Mouse (Mus musculus) left cerebral cortex, postnatal 10 days (tissue): ENCODE data around the gene Pde6b. TPM values are rescaled to one million over a fixed set of nuclear protein-coding genes. Genes with fewer than 3 reads are reported as not detected.

Experiments
- DNase-seq, 2 experiments: peaks; one replicate each; pipeline ENCODE4 v3.0.0; 2021 to 2022; ENCODE audit warnings: low spot score in 2 of 2, mixed read lengths in 1 of 2; ENCODE audit errors: extremely low spot score in 1 of 2
- intact Hi-C: fragments of 180-260 bp; cut with DNase I; formaldehyde crosslinking; loops from one replicate; pipeline ENCODE4 v1.15.1; 2025
- total RNA-seq, 2 experiments: library from RNA; stranded (reverse); gene quantifications; 2 replicates each; pipeline ENCODE4 v1.2.3; 2021

Pde6b gene
- not detected for total RNA-seq

DNA sequence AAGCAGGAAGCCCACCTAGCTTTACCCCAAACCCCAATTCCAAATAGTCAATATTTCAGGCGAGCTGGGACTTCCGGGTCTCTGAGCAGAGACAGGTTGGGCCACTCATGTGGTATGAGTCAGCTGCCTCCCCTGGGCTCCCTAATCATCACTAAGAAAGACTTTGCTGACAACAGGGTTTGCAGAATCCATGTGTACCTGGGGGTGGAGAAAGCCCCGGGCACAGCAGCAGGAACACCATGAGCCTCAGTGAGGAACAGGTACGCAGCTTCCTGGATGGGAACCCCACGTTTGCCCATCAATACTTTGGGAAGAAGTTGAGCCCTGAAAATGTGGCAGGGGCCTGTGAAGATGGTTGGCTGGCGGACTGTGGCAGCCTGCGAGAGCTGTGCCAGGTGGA lies at the start of gene Pde6b:
Gene Pde6b, plus strand, starts transcription at position 191 of the 400 bp plus-strand sequence.
- no peak for DNase-seq
- intact Hi-C loops, result no loop called here

DNA sequence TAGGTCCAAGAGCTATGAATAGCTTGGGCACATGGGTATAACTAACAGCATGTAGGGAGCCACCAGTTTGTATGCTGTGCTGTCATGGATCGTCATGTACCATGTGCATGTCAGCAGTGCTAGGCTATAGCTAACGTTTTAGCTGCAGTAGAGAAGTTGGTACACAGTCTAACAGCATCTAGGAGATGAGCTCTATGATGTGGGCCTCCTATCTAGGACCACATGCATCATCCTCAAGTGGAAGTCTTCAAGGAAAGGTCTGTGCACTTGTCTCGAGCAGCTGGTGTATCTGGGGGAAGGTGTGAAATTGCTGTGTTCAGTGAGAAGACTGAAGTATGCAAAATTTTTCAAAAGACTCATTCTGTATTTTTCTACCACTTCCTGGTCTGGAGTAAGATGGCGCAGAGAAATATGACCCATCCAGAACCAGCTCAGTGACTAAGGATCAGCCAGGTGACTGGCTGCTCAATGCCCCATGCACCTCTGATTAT lies 44.5 kb upstream of the Pde6b start:
- intact Hi-C loops, result no loop called here

DNA sequence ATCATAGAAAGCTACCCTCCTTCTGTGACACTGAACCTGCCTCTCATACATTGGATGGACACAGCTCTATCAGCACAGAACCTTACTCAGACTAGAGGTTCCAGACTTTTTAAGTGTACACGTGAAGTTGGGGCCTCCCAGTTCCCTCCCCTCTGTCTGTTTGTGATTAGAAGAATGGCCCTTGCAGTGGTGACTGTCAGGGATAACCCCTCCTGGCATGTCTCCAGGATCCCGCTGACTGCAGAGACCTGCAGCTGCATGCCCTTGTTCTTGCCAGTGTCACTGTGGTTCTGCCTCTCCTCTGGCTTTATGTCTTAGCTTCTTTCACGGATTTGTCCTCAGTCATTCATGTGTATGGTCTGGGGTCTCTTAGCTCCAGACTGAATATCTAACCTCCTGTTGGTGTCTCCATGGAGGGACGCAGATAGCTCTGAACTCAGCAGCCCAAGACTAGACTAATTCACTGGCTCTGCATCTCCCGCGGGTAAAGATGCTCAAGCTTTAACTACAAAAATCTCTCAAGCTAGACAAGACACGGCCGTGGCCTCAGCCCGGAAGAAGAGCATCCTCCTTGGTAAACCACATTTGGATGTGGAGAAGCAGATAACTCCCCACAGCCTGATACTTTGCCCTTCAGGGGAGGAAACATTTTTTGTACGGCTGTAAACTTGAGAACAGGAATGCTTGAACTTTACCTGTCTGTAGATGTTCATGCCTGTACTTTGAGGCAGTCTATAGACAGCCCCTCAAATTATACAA lies 42.7 kb upstream of the Pde6b start:
- DNase-seq, result no peak
- intact Hi-C loops, result no loop called here

More for the DNA sequence above, 44.5 kb upstream of the Pde6b start:
- no peak for DNase-seq

DNA sequence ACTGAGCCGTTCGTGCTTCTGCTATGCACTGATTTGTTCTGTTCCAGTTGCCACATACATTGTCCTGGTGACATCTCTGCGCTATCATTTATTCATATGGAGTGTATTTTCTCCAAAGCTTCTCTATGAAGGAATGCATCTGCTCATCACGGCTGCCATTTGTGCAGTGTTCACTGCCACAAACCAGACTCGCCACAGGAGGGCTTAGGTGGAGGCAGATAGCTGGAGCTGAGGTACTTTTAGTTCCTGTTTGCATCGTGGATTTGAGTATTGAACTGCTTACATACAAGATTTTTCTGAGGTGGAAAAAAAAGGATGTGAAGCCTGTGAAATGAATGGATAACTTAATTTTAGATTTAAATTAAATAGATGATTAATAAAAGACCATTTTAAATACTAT lies 40.3 kb upstream of the Pde6b start:
- DNase-seq, result no peak
- intact Hi-C loops, result no loop called here

DNA sequence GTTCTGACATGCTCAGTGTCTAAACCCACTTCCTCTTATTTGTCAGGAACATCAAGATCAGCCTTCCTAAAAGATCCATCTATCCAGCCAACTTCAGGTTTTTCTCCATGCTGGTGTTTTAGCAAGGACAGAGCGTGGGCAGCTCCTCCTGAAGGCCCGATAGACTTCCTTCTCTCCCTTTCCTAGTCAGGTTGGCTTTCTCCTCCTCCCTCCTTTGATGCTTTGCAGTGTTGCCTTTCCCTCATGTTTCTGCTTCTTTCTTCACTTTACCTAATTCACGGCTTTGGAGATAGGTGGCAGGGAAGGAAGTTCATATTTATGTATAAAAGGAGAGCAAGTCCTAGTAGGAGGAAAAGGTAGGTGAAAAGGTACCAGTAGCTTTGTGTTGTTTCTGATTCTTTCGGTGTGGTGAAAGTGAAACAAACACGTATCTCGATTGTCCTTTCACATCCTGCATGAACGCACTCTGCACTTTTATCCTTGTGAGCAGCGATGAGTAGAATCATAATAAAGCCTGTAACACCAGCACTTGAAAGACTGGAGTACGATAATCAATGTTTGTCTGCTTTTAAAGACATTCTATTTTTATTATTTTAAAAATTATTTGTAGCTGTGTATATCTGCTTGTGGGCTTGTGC lies 38.6 kb upstream of the Pde6b start:
- intact Hi-C loops, result no loop called here
- DNase-seq, result no peak

DNA sequence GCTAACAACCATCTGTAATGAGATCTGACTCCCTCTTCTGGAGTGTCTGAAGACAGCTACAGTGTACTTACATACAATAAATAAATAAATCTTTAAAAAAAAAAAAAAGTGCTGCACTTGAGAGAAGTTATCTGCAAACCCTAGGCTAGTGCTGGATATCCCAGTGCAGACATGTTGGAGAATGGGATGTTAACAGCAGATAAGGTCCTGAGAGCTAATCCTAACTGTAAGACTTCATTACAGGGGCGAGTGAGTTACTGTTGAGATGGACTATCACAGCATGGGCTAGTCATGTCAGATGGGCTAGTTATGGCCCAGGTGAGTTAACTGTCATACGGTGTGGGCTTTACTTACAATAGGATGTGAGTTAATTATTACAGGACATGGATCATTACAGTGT lies 34.1 kb upstream of the Pde6b start:
- DNase-seq, result no peak
- intact Hi-C loops, result no loop called here

DNA sequence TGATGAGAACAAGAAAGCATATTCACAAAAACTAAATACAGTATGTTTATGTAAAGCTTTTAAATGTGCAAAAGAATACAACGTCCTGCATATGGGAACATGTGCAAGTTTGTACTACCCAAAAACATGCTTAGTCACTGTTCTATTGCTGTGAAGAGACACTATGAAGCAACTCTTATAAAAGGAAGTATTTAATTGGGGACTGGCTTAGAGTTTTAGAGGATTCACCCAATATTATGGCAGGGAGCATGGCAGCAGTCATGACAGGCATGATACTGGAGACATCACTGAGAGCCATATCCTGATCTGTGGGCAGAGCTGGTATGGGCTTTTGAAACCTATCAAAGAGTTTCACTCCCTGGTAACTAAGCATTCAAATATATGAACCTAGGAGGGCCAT lies 30.3 kb upstream of the Pde6b start:
- intact Hi-C loops, result no loop called here
- no peak for DNase-seq

DNA sequence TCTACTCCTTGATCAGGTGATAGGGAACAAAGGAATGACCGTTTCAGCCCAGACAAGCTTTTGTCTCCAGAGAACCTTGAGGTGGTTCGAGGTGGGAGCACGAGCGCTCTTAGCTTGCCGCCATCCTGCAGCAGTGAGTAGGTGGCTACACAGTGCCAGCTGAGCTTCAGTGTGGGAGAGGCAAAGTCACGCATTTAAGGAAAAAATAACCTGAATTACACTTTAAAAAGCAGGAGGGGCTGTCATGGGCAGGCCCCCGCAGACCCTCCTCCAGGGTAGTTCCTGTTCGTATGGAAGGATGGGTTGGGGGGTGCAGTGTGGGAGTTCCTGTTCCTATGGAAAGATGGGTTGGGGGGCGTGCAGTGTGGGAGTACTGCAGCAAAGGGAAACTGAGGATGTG lies 28.7 kb upstream of the Pde6b start:
- no peak for DNase-seq
- intact Hi-C loops, result no loop called here

DNA sequence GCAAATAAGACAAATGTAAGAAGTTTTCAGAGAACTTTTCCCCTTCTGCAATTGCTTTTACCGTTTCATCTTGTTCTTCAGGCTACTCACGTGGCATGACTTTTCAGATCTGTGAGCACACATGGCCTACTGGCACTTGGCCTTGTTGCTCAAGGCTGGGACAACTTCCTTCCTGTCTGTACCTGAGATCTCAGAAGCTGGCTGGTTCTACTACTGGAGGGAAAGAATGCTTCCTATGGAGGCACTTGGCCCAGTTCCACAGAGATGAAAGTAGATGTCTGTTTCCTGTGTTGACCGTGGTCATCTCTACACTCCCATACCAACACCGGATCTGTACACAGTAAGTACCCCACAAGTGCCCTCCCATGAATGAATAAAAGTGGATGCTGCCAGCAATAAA lies 28.0 kb upstream of the Pde6b start:
- DNase-seq, result no peak
- intact Hi-C loops, result no loop called here

DNA sequence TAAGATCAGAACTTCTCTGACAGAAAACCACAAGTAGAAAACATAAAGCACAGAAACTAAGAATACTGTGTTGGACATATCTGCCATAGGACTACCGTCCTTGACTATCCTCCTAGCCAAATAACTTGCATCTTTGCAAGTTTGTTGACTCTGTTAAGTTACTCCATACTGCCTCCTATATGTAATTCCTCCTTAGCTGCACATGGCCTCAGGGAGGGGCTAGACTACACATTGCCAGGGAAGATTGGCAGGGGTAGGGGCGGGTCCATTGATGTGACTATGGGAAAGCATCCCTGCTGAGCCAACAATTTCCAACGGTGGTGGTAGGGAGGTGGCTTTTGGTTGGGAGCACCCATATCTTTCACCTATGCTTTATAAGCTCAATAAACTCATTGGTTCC lies 25.9 kb upstream of the Pde6b start:
- intact Hi-C loops, result no loop called here
- no peak for DNase-seq

DNA sequence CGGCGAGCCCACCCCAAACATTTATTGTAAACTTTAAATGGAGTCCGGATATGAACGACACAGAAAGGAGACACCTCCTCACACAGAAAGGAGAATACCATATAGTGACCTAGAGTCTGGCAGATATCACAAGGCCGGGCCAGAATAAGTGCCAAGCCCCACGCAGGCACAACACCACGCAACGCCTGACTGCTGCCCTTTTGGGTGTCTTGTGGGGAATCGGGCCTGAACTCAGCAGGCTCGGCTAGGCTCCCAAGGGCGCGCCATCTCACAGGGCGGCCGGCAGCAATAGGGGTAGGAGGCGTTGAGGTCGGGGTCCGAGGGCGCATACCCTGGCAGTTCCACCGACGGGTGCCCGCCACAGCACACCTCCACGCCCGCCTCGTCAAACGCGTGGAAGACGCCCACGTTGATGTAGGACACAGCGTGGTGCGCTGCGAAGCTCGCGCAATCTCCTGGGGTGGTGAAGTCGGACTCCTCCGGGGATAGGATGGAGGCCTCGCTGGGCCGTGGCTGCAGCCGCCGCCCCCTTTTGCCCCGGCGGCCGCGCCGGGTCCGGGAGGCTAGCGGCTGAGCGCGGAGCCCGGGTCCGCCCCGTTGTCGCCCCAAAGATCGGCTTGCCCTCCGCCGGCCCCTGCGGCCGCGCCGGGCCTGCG lies 21.7 kb upstream of the Pde6b start:
- intact Hi-C loops, result loop anchor here (5.0 kb wide), 2 partner anchors 66 to 96 kb away; partner anchors contain the start of genes Atp5k and Pcgf3
- peak in 1 of 2 experiments; percentile 48 for DNase-seq

DNA sequence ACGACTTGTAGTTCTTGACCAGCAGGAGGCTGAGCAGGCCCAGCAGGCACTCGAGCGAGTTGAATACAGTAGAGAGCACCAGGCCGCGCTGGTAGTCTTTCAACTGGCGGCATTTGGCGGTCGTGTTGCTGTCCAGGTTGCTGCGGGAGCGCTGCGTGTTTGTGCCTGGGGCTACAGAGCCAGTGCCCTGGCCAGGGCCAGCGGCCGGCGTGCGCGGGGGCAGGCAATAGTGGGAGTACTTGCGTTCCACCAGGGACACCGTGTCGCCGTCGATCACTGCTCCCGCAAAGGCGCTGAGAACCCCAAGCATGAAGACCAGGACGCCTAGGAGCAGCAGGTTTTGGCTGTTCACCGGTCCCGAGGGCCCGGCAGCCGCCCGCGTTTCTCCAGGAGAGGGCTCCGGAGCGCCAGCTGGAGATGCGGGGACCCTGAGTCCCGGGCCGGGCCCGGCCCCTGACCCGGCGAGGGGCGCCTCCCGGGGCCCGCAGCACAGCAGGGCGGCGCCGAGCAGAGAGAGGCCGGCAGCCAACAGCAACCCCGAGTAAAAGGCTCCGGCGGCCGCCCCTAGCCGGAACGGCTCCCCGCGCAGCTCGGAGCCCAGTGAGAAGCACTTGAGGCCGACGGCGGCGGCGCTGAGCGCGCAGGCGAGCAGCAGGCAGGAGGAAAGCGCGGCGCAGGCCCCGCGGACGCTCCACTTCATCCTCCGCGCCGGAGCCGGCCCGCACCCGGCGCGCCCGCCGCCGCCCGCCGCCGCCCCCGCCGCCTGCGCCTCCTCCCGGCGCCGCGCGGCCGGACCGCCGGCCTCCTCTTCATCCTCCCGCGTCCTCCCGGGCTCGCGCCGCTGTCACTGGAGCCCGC lies 21.0 kb upstream of the Pde6b start:
- intact Hi-C loops, result loop anchor here (5.0 kb wide), 2 partner anchors 65 to 95 kb away; partner anchors contain the start of genes Atp5k and Pcgf3

DNA sequence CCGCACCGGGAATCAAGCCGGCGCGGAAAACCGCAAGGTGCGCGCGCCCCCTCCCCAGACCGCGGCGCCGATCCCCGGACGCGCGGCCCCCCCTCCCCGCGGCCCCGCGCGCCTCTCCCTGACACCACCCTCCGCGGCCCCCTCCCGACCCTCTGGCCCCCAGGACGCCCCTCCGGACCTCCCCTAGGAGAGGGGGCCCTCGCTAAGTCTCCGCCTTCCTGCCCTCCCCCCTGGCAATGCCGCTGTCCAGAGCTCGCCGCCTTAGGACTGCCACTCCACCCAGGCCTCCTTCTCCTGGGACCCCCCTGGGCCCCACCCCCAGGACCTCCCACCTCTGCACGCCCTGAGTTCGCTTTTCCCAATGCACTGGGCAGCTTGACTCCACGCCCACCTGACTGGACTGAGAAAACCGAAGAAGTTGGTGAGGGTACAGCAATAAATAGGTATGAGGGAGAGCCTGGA lies 20.3 kb upstream of the Pde6b start, which contains the start of gene Gm42517:
Gene Gm42517, minus strand, starts transcription at position 52 of the 462 bp plus-strand sequence.
- intact Hi-C loops, result loop anchor here (5.0 kb wide), 2 partner anchors 64 to 94 kb away; partner anchors contain the start of genes Atp5k and Pcgf3
- peak in 1 of 2 experiments; percentile 67 for DNase-seq

More for the DNA sequence above, 21.0 kb upstream of the Pde6b start:
- DNase-seq, result peak in 1 of 2 experiments; percentile 61

DNA sequence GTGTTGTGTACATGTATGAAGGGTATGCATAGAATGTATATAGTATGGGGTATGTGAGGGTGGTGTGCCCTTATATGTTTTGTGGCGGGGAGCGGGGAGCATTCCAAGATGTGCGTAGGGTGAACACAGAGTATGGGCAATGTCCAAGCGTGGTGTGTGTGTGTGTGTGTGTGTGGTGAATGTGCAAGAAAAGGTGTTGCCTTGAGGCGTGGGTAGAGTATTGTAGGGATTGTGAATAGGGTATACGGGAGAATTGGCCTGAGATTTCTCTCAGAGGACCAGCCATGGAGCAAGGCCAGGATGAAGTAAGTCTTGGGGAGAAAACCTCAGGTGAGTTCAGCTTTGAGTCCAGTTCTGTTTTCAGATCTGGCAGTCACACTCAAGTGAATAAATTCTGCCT lies 19.7 kb upstream of the Pde6b start:
- intact Hi-C loops, result loop anchor here (5.0 kb wide), 2 partner anchors 64 to 94 kb away; partner anchors contain the start of genes Atp5k and Pcgf3
- DNase-seq, result no peak

DNA sequence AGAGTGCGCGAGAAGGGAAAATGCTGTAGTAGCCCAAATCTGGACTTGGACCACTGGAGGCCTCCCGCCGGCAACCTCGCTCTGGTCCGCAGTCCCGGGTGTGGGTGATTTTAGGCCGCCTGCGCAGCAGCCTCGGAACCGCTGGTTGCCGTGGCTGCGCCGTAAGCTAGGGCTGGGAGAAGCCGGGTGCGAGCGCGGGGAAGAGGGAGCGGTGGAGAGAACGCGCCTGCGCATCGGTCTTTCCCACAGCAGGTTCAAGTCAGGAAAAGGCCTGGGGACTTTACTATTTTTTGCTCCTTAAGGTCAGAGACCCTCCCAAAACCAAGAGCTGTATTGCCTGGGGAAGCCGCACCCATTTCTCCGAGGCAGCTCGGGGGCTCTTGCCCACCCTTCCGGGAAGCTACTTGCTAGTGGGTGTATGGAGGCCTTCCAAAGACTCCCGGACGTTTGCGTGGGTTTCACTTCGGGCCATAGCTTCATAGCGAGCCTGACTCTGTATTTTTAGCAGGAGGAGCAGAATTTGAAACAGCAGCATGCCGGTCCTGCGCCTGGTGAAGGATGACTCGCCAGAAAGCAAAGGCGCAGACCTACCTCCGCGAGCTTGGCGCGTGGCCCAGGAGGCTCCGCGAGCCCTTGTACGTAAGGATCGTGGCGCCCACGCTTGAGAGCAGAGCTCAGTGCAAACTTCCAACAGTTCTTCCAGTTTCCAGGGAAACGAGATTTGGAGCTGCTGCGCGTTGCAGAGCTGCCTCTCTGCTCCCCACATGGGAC lies 19.2 kb upstream of the Pde6b start:
- intact Hi-C loops, result loop anchor here (5.0 kb wide), 2 partner anchors 63 to 93 kb away; partner anchors contain the start of genes Atp5k and Pcgf3
- DNase-seq, result peak; percentile 82 to 86

DNA sequence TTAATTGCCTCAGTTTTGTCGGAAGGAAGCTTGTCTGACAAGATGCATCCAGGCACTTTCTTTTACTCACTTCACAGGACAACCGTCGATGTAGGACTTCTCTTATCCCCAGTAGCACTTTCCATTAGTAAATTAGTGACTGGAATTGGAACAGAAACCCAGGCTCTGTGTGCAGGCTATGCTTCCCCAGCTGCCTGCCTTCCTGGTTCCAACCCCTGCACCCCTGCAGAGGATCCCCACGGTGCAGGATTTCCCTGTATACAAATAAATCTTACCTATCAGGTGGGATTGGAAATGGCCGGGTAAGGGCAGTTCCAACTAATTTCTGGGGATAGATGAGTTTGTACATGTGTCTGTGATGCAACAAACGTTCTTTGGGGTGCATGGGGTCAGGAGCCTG lies 18.2 kb upstream of the Pde6b start:
- DNase-seq, result no peak
- intact Hi-C loops, result loop anchor here (5.0 kb wide), 2 partner anchors 62 to 92 kb away; partner anchors contain the start of genes Atp5k and Pcgf3

DNA sequence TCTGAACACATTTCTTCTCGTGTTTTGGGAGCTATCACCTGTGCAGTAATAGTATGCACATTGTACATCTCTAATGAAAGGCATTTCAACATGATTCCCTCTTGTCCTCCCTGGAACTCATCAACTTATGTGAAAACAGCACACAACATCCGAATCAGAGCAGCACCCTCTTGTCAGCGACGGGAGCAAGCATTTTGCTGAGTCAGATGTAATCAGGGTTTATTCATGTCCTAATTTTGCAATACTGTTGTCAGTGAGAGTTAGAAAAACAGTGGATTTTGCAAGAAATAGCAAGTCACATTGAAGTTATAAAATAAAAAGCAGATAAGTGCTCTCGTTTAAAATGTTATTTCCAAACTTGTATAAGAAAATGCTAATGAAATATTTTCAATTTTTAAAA lies 14.1 kb upstream of the Pde6b start:
- intact Hi-C loops, result no loop called here
- no peak for DNase-seq

DNA sequence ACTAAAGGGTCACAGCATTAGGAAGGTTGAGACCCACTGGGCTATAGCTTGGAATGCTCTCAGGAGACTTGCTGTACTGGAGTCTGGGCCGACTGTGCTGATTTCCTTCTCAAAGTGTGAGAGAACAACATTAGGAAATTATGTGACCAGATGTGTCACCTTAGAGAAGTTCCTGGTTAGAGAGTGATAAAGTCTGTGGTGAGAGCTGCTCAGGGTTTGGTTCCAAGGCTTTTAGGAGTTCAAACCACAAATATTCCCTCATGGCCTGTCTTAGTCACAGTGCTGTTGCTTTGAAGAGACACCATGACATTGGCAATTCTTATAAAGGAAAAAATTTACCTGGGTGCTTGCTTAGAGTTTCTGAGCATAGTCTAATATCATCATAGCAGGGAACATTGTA lies 12.1 kb upstream of the Pde6b start:
- intact Hi-C loops, result no loop called here

More for the DNA sequence above, 12.1 kb upstream of the Pde6b start:
- DNase-seq, result no peak
